Mouse (Mus musculus) mouse embryonic stem cell (cell line): ENCODE data around the gene Tfap4.
"Not testable (repeated sequence)": the region's sequence is repeated elsewhere in the genome, so short reads cannot be mapped to it uniquely, and the experiment has no call there.

Experiments
- in situ Hi-C, 2 experiments: fragments of 300-500 bp; cut with MboI; formaldehyde crosslinking; loops; 1 replicate in 1 of 2; 3 replicates in 1 of 2; pipeline ENCODE4 v1.14.3; 2019 to 2020; ENCODE audit warnings: low sequenced_read_pairs in 2 of 2, low pct_unique_long_range_greater_than_20kb in 1 of 2, mixed read lengths in 1 of 2; ENCODE audit not compliant: unreplicated experiment in 1 of 2

The Tfap4 gene

GRCm38 (mm10) chr16:4537616-4538358 is 21.9 kb downstream of the Tfap4 start:
- in situ Hi-C loops, result loop anchor here (5.0 to 10.0 kb wide), 2 partner anchors 230 to 233 kb away; no protein-coding TSS in a partner anchor

DNA sequence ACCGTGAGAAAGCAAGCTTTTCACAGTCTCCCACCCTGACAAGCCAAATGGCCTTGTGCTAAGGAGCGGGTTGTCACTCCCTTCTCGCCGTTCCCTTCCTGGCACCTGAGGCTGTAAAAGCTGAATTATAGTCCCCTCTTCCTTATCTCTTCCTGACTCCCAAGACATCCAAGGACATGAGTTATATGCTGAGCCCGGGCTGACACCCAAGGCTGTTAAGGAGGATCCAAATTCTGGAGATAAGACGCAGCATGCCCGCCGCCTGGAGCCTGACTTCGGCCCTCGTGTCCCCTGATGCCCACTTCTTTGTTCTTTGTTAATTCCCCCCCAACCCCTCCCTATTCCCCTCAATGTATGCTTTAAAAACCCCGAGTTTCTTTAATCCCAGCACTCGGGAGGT is 32.3 kb downstream of the Tfap4 start:
- in situ Hi-C loops, result not testable (repeated sequence)

DNA sequence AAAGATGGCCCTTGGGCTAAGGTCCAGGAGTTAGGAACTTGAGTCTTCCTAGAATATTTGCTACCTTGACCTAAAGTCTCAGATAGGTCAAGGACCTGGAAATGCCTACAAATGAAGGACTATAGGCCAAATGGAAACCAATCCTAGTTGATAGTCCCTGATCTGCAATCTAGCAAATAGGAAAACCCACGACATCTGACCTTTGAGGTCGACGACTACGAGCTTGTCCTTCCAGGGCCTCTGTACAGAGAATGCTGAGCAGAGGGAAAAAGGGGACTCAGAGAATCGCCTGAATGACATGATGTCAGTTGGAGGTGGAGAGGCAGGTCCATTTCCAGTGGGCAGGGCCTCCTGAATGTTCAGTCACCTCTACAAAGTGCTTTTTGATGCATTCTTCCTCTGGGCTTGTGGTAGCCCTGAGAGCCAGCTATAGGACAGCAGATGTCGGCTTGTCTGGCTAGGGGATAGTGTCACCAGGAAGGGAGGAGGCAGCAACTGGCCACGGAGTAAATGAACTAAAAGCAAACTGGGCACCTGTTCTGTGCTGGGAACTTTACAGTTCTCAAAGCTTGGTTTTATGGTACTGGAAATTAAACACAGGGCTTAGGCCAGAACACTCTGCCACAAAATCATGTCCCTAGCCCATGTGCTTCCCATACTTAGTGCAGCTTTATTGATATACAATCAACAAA is 36.2 kb downstream of the Tfap4 start:
- in situ Hi-C loops, result no loop called here

- in situ Hi-C loops, result no loop called here
These were observed 36.8 kb downstream of the Tfap4 start for GRCm38 (mm10) chr16:4522879-4523278.

- in situ Hi-C loops, result no loop called here
These were observed 37.7 kb downstream of the Tfap4 start for GRCm38 (mm10) chr16:4521735-4522530.

DNA sequence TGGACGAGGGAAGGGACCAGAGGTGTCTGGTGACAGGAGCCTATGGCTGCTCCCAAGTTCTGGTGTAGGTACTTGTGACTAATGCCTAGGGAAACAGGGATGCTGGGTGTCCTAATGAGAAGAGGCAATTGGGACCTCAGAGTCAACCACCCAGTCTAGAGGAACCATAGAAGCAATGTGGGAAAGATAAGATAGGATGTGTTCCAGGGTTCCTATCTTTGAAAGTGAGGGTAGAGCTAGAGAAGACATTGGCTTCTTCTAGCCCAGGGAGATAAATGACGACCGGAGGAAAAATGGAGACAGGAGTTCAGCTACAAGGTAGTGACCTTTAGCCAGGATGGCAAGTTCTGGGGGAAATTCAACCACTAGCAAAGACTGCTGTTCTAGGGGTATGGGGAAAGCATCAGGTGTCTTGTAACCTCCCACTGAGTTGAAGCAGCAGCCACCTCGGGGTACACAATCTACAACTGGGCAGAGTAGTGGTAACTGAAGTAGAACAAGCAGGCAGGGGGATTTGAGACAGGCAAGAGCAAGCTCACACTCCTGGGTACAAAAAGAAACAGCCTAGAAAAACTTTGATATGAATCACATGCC is 38.5 kb downstream of the Tfap4 start:
- in situ Hi-C loops, result no loop called here

GRCm38 (mm10) chr16:4520673-4521072 is 39.0 kb downstream of the Tfap4 start:
- in situ Hi-C loops, result no loop called here

- in situ Hi-C loops, result no loop called here
These were observed 39.8 kb downstream of the Tfap4 start for GRCm38 (mm10) chr16:4519825-4520224.

GRCm38 (mm10) chr16:4519157-4519556 is 40.5 kb downstream of the Tfap4 start:
- in situ Hi-C loops, result no loop called here

DNA sequence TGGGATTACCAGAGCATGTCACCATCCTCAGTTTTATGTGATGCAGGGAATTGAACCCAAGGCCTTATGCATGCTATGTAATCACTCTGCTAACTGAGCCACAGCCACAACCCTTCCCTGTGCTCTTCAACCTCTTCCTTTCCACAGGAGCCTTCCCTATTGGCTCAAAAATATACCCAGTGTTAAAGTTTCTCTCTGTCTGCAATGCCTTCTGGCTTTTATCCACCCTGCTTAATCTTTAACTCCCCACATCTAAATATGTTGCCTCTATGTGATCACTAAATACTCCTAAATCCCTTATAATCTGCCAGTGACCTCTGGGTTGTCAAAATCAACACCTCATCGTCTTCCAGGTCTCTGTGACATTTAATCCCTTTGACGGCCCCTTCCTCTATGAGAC is 41.7 kb downstream of the Tfap4 start:
- in situ Hi-C loops, result no loop called here

GRCm38 (mm10) chr16:4514383-4514782 is 45.3 kb downstream of the Tfap4 start:
- in situ Hi-C loops, result no loop called here

DNA sequence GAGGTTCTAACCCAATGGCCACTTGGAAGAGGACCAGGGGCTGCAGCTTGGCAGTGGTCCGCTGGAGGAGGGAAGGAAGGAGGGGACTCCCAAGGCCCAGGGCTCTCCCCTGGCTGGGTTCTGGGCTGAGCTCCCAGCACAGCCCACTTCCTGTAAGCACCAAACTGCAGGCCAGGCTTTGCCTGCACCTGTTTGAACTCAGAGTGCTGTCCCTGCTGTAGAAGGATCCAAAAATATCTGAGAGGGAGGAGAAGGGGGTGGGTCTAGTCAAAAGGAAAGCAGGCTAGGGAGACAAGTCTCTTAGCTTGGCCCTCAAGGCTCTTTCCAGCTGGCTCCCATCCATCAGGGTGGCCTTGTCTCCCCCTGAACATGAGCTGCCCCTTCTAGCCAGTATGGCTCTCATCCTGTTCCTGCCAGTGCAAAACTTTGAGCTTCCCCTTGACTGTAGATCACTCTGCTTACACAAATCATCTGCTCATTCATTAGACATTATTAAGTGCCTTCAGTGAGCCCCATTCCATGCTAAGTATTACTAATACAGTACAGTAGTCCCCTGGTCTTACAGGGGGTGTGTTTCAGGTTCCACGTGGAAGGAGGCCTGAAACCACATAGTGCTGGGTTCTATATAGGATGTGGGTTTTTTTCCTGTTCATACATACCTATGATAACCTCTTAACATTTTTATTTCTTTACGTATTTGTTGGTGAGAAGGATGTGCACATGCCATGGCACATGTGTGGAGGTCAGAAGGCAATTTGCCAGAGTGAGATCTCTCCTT is 46.8 kb downstream of the Tfap4 start:
- in situ Hi-C loops, result no loop called here

DNA sequence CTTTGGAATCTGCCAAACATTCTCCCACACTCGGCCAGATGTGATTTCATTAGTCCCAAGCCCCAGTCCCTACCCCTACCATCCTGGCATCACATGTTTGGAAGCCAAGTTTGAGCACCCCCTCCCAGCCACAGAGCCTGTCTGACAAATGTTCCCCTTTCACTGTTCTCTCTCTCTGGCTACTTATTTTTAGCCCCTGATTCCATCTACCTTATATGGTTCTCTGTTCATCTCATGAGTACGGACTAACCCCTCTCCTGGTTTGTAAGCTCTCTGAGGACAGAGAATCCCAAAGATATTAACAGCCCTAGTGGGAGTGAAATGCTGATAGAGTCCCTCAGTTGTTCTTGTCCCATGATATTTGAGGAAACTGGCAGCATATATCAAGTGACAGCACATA is 48.3 kb downstream of the Tfap4 start:
- in situ Hi-C loops, result no loop called here

DNA sequence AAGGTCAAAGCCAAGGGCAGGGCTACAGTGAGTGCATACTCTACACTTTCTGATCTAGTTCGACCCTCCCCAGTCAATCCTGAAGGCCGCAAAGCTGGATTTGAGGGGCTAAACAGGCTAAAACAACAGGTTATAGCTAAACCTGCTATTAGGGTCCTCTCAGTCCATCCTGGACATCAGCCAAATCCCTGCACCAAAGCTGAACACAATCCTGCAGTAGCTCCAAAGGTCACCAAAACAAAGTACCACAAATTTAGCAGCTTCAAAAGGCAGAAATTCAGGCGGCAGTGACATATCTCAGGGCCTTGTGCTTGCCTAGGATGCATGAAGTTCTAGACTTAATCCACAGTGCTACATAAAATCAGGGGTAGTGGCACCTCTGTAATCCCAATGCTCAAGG is 53.5 kb downstream of the Tfap4 start:
- in situ Hi-C loops, result no loop called here

GRCm38 (mm10) chr16:4503495-4503894 is 56.2 kb downstream of the Tfap4 start:
- in situ Hi-C loops, result no loop called here

- in situ Hi-C loops, result no loop called here
These were observed 57.1 kb downstream of the Tfap4 start for GRCm38 (mm10) chr16:4502568-4502967.

DNA sequence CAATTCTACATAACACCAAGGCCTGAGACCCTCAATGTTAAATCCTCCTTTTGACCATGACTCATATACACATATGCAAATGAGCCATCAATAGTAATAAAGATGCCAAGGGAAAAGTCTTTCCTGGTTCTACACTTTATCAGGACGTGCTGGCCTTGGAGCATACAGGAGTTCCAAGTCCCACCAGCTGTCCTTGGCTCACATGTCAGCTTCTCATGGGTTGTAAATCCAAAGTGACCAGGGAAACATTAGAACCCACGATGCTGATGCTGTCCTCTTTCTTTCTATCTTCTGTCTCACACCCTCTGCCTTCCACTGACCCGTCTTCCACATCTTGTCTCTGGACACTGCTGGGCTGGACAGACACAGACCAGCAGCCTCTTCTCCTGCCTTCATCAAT is 58.0 kb downstream of the Tfap4 start:
- in situ Hi-C loops, result no loop called here
